Mouse (Mus musculus) MEL (cell line): Measurements from ENCODE around the gene Herc2.

Source experiments
- CTCF ChIP-seq, 3 experiments: IDR thresholded peaks in 2 of 3; conservative IDR thresholded peaks in 1 of 3; 2 replicates each; pipeline ENCODE4 v1.5.1; 2011 to 2012; ENCODE audit warnings: low read length in 3 of 3, low read depth in 2 of 3, mild to moderate bottlenecking in 2 of 3, improper control_type of control experiment in 1 of 3, inconsistent platforms in 1 of 3, mixed read lengths in 1 of 3, moderate library complexity in 1 of 3; ENCODE audit not compliant: control insufficient read depth in 1 of 3, insufficient read depth in 1 of 3, poor library complexity in 1 of 3, severe bottlenecking in 1 of 3
- E2F4 ChIP-seq: IDR thresholded peaks from 2 replicates; pipeline ENCODE4 v1.6.1; 2011; ENCODE audit warnings: low read depth, low read length, improper control_type of control experiment, borderline replicate concordance
- ELF1 ChIP-seq: IDR thresholded peaks from 2 replicates; pipeline ENCODE4 v1.6.1; 2014; ENCODE audit warnings: low read depth, mild to moderate bottlenecking, inconsistent platforms, low read length, improper control_type of control experiment, moderate library complexity
- ETS1 ChIP-seq: IDR thresholded peaks from 2 replicates; pipeline ENCODE4 v1.6.1; 2012; ENCODE audit warnings: low read depth, mild to moderate bottlenecking, inconsistent platforms, low read length, improper control_type of control experiment, moderate library complexity
- GATA1 ChIP-seq: IDR thresholded peaks from 2 replicates; pipeline ENCODE4 v1.6.1; 2011; ENCODE audit warnings: low read depth, low read length, improper control_type of control experiment
- JUND ChIP-seq: IDR thresholded peaks from 2 replicates; pipeline ENCODE4 v1.6.1; 2011; ENCODE audit warnings: low read depth, mild to moderate bottlenecking, improper control_type of control experiment, low read length
- MAX ChIP-seq: IDR thresholded peaks from 2 replicates; pipeline ENCODE4 v1.6.1; 2011; ENCODE audit warnings: low read length, improper control_type of control experiment
- MYC ChIP-seq: IDR thresholded peaks from 2 replicates; pipeline ENCODE4 v1.6.1; 2011; ENCODE audit warnings: low read depth, mild to moderate bottlenecking, low read length, improper control_type of control experiment, moderate library complexity
- POLR2A ChIP-seq, 2 experiments: IDR thresholded peaks; 2 replicates each; pipeline ENCODE4 v1.6.1; 2011 to 2012; ENCODE audit warnings: low read length in 2 of 2, mild to moderate bottlenecking in 2 of 2, control low read depth in 1 of 2, improper control_type of control experiment in 1 of 2, low read depth in 1 of 2, moderate library complexity in 1 of 2; ENCODE audit not compliant: control insufficient read depth in 1 of 2, insufficient read depth in 1 of 2, poor library complexity in 1 of 2
- TAL1 ChIP-seq: IDR thresholded peaks from 2 replicates; pipeline ENCODE4 v1.6.1; 2012; ENCODE audit warnings: mild to moderate bottlenecking, inconsistent platforms, low read length, moderate library complexity, mixed read lengths
- USF1 ChIP-seq: IDR thresholded peaks from 2 replicates; pipeline ENCODE4 v1.6.1; 2014; ENCODE audit warnings: low read depth, mild to moderate bottlenecking, inconsistent platforms, low read length, improper control_type of control experiment, moderate library complexity
- USF2 ChIP-seq, 2 experiments: IDR thresholded peaks; 2 replicates each; pipeline ENCODE4 v1.6.1; 2011 to 2012; ENCODE audit warnings: improper control_type of control experiment in 2 of 2, low read length in 2 of 2, borderline replicate concordance in 1 of 2, inconsistent platforms in 1 of 2, low read depth in 1 of 2, mild to moderate bottlenecking in 1 of 2; ENCODE audit not compliant: insufficient read depth in 1 of 2

DNA sequence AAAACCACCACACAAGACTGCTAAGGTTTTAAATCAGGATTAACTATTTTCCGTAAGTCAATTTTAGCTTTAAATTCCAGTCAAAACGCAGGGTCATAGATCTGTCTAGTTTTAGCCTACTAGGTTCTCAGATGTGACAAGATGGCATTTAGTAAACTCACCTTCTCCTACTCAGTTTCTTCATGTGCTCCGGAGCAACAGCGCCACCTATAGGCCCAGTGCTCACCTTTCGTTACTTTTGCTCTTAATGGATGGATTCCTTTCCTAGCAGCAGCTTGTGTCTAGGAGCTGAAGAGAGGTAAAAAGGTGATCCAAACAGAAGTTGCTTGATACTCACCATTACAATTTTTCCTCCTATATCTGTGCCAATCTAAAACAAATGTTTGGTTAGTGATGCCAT, 7.6 kb upstream of the Herc2 start:
- TF ChIP-seq CTCF (IDR thresholded peaks at IDR 0.05 in 2 of 3, conservative IDR thresholded peaks at IDR 0.05 in 1 of 3; ENCODE audit: control insufficient read depth in 1 of 3, insufficient read depth in 1 of 3, low read depth in 2 of 3, low read length in 3 of 3, poor library complexity in 1 of 3, severe bottlenecking in 1 of 3) (peak; percentile 85 to 95 (median 95)), POLR2A (IDR thresholded peaks at IDR 0.05; ENCODE audit: control insufficient read depth in 1 of 2, insufficient read depth in 1 of 2, low read depth in 1 of 2, low read length in 2 of 2, poor library complexity in 1 of 2) (no peak), TAL1 (no peak), MYC (peak; percentile 77), GATA1 (no peak), USF1 (no peak), MAX (no peak), USF2 (IDR thresholded peaks at IDR 0.05; ENCODE audit: borderline replicate concordance in 1 of 2, insufficient read depth in 1 of 2, low read depth in 1 of 2, low read length in 2 of 2) (no peak), JUND (0 out of 2 replicates have a peak, but pooled peaks have one; percentile 17), ETS1 (no peak), ELF1 (no peak), E2F4 (no peak)
